Mouse (Mus musculus) ES-CJ7 (cell line): ENCODE measurements at regions not wholly inside any gene's neighbourhood (a gene's known extent, or its start where the extent isn't known, plus 50 kb on each side); places are given as distances from the start of the nearest gene placed in this dataset.

Experiments used
- DNase-seq: peaks from one replicate; pipeline ENCODE4 v3.0.0; 2011; ENCODE audit warnings: low read depth, low spot score

DNA sequence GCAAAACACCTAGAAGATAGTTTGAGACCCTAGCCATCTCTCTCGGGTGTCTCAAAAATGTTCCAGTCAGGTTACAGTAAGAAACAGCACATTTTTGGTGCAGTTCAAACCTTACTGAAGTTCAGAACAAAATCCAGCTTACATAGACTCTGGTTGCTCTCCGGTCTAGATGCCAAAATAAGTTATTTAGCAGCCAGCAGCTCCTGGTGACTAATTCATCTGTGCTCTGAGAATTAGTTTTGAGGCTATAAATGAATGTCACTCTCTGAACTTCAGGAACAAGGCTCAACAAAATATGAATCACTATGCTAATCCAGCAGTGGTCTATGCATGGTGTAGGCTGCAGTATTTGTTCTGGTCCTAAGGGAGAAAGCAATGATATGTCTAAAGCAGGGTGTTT, 238.6 kb downstream of the Rnf152 start:
- DNase-seq: no peak

DNA sequence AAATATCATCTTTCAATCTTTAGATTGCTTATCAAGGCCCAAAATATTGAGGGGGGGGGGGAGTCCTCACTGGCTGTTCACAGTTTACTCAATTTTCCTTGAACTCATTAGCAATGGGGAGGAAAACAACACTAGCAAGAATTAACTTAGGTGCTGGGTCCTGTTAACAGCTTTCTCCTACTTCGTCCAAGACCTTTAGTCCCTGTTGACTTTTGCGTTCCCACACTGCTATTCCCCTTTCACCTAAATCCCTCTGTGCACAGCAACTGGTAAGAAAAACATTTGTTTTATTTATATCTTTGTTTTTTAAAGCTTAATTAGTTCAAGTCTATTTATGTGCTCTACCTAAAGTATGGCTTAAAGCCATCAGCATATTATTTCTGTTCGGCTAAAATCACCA, 240.3 kb downstream of the Rnf152 start:
- no peak for DNase-seq

DNA sequence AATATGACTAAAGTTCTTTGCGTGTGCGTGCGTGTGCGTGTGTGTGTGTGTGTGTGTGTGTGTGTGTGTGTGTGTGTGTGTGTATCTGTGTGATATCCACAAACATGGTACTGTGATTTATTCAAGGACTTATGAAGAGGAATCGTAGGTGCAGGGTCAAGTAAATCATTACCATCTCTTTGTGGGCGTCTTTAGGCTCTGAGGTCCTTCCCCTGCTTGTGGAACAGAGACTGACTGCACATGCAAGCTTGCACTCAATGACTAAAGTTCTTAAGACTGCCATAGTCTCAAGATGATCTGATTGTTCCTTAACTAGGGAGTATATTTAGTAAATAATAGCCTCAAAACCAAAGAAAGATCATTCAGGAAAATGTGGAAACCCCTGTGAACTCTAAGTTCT, 241.1 kb downstream of the Rnf152 start:
- DNase-seq: no peak

DNA sequence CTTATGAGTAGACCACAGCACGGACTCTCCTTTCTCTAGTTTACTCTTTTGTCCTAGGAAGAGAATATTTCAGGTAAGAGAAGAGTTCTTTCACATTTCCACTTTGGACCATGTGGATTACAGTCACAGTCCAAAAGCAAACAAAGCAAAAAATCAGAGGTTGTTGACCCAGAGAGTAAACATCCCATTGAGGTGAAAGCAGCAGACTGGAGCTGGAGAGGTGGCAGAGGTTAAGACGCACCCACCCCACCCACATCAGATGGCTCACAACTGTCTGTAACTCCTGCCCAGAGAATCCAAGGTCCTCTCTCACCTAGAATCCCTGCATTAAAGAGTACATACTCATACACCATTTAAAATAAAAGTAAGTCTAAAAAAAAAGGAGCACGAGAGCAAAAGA, 241.7 kb downstream of the Rnf152 start:
- no peak for DNase-seq

DNA sequence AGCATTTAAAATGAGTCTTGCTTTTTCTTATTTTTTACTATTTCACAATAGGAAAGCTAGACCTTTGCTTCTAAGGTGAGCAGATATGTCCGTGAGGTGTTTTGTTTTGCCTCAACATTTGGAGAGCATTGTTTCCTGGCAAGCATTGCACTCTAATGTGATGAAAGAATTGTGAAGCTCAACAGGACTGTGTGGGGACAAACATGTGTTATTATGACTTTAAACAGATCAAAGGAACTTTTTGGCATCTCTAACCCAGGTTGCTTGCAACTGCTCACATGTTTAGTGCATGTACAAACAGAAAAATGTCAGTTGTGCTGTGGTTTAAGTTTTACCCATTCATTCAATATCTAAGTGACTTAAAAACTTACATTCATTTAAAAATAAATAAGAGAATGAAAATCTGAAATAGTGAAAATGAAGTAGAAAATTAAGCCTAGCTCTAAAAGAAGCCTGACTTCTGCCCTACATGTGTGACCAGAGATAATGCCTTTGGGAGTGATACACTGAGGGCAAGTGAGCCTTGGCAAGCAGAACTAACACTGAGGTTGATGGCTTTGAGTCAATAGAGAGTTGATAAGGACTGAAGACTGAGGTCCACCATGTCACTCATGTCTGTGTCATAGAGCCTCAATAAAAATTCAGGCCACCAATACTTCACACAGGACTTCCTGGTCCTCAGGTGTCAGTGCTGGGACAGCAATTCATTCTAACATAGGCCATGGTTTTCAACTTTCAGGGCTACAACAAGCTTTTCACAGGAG, 243.6 kb downstream of the Rnf152 start:
- DNase-seq: no peak

DNA sequence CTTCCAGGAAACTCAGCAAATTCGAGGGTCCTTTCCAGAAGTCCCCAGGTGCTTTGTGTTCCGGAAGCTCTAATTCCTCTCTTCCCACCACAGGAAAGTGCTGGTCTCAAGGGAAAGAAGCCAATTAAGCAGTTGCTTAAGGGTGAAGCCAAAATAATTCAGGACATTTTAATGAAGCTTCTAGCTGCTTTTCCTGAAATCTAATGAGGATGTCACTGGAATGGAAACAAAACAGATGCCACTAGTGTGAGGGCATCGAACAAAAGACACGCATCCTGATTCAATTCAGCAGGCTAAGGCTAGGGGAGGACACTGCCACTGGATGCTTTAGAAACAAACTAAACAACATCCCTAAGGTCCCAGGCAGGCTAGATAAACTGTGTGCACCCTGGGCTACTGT, 245.3 kb downstream of the Rnf152 start:
- DNase-seq: no peak

DNA sequence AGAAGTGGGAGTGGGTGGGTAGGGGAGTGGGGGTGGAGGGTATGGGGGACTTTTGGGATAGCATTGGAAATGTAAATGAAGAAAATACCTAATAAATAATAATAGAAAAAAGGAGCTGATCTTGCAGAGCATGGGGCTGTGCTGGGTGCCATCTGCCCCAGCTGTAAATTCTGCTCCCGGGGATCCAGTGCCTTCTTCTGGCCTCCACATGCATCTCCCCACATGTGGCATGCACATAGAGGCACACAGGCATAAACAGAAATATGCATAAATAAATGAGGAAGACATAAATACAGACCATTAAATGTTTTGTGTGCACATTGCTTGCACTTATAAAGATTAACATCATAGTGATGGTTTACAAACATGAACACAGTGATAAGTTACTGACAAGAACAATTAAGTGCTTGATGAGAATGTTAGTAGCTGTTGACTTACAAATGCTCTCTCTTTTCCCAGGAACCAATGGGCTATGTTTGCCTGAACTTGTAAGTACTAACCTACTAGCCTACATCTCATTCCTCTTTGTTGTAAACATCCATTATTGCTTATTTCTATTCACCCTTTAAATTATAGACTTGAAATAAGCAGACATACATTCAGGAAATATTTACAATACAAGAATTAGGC, 245.8 kb downstream of the Rnf152 start:
- DNase-seq: no peak

DNA sequence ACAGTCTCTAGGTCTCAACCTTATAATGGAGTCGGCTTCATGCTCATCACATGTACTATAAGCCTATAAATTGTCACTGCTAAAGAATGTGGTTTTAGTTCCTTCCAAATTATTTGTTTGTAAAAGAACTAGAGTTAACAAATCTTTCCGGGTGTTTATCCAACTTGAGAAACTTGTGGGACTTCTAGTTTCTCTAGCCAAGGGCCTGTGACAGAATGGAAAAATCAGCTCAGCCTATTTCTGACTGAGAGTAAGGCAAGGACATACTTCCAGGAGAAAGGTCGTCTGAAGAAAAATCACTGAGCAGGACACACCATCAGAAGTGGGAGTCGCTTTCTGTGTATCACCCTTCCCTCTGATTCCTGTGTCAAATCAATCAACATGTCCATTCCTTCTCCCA, 248.7 kb downstream of the Rnf152 start:
- no peak for DNase-seq

DNA sequence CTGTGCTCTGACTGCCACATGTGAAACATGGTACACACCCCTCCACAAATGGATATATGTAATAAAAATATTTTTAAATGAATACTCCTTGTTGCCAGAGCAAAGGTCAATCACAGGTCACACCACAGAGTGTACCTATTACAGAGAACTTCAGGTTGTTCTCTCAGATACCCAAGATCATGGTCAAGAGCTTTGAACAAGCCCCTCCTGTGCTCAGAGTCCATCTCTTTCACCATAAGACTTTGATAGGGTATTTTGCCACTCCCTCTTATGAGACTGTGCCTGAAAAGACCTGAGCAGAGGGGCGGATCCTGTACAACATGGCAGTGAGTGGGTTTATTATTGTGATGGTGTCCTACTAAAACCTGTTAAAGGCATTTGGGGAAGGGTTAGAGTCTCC, 249.3 kb downstream of the Rnf152 start:
- no peak for DNase-seq

DNA sequence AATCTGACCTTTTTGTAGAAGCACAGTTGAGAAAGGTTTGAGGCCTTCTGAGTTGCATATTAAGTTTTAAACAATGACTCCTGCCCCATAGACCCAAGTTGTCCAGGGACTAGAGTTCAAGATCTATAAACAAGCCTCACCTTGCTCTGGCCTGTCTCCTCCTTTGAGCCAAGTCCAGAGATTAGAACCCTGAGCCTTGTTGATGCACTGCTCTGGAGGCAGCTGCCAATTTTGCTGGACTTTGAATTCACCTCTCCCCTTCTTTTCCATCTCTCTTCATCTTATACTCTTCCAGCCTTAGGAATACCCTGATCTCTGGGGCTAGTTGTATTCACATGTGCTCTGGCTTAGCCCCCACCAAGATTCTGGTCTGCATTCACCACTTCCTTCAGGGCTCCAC, 251.3 kb downstream of the Rnf152 start:
- DNase-seq: no peak

DNA sequence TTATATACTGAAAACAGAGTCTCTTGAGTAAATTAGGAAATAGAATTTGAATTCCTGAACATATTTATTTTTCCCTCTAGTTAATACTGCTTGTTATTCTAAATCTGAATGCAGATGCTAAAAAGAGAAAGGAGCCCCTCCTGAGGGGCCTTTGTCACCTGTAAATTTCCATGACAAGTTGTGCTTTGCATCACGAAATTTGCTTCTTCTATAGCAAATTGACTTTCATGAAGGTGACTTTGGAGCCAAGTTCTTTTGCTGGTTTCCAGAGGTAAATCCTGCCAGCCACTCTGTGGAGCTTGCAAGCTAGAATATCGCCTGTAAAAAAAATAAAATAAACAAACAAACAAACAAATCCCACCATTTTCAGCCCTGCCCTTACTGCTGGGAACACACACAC, 261.4 kb downstream of the Rnf152 start:
- DNase-seq: peak; percentile 64

DNA sequence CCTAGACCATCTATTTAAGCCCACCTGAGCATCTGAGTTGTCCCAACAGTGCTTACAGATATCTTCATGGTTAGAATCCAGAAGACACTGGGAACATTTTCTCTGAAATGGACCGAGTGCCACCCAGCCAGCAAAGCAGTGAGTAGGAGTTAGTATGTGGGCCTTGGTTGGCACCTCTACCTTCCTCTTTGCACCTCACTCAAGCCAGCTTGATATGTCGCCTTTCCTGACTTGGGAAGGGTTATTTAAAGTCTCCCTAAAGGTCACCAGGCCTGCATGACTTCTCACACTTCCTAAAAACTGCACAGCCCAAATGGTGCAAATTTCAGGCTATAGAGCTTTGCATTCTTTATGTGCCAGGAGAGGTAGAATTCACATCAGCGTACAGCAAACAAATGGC, 262.0 kb downstream of the Rnf152 start:
- peak; percentile 21 for DNase-seq

DNA sequence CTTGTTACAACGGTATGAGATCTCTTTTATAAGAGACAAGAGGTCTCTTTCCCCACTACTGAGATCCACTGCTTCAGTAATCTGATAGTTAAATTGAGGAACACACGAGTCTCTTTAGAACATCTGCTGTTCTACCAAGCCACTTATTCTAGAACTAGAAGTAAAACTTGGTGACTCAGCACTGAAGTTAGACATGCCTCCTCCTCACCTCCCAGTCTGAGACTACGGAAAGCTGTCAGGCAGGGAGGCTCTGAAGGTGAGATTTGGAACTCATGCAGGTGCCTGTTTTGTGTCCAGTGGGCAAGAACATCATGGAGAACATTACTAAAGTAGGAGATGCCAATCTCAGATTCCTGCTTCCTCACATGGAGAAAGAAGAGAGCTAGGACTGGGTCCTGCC, 262.6 kb downstream of the Rnf152 start:
- DNase-seq: no peak

DNA sequence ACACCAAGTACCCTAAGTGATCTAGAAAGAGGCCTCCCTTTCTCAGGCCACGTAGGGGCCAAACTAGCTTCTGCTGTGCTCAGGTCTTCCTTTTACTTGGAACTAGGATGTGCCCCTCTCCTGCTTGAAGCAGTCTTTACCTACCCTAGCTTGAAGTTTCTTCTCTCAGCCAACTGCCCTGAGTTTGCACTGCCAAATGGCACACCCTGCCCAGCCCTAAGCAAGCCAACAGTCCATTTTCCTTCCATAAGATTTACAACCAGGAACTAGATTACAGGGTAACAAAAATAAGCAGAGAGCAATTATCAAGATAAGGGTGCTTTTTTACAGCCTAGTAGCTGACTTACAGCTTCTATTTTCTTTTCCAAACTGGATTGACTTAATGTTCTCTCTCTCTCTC, 263.5 kb downstream of the Rnf152 start:
- no peak for DNase-seq

DNA sequence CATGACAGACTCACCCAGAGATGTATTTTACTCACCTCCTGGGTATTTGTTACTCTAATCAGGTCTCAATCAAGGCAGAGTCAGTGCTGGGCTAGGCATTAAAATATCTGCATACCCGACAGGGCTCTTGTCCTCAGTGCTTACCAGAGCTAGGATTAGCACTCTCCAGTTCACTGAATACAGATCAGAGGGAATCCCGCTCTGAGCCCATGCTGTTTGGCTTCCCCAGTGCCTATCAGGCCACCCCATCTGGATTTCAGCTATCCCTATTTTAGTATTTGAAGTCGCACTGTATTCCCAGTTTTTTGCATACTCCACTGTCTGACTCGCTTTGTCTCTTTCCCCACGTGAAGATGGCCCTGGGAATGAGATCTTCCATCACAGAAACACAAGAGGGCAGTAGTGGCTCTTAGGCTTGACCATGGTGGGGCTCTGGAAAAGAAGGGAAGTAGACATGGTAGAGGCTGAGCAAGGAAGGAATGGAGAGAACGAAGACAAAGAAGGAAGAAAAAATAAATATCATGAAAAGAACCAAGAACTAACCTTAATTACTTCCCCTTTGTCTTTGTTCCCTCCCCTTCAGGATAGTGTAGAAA, 264.1 kb downstream of the Rnf152 start:
- DNase-seq: peak; percentile 77

DNA sequence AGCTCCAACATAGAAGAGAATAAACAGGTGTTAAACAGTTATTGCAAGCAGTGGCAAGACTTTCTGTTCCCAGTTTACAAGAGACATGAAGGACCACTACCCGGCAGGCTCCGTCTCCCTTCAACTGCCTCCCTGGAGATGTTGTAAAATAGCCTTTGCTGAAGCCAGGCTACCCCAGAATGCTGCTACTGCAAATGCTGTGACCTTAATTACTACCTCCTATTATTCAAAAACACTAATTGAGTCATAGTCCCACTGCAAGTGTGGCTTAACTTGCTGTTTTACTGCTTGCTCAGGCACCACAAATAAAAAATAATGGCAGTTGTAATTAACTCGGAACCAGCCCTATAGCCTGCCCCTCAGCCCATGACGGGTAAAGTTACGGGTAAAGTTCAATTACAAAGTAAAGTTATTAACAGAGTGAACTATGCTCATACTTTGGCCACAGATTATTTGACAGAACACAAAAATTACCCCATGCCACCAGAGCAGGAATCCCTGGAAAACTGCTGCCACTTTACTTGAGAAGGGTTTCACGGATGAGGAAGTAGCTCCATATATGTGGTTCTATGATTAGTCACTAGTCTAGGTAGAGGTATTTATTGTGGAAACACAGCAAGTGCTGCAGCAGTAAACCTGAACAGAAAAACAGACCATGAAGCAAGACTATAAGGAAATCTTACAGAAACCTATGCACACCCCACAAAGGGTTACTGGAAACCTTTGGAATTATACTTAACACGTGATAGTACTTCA, 267.6 kb downstream of the Rnf152 start:
- no peak for DNase-seq

DNA sequence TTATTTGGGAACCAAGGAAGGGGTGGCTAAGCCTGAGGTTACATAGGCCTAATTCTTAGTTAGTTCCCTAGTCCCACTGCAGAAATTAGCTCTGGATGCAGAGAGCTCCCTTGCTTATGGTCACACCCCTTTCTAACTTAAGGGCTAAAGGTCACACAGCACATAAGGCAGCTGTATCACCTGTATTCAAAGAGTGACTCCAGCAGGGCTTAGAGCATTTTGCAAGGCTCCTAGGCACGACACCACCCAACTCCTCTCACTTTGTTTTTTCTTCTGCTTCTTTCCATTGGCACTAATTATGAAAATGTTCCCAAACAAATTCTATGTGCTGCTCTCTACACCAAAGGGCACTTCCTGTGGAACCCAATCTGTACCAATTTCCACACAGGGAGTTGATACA, 268.9 kb downstream of the Rnf152 start:
- DNase-seq: no peak

DNA sequence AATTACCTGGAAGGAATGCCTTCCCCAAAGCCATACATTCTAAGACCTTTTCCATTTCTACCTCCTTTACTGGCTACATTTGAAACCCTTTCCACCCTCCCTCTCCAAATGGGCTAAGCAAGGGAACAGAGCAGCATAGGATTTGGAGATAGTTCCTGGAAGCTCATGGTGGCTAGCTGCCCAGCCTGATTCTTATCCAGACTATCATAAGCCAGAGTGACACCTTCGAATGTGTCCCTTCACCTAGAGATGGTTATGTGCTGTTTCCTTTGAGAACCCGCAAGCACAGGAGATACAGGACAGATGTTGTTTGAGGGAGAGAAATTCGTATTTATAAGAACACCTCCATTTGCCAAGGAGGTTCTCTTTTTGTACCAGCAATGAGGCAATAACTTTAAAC, 272.0 kb downstream of the Rnf152 start:
- DNase-seq: no peak

DNA sequence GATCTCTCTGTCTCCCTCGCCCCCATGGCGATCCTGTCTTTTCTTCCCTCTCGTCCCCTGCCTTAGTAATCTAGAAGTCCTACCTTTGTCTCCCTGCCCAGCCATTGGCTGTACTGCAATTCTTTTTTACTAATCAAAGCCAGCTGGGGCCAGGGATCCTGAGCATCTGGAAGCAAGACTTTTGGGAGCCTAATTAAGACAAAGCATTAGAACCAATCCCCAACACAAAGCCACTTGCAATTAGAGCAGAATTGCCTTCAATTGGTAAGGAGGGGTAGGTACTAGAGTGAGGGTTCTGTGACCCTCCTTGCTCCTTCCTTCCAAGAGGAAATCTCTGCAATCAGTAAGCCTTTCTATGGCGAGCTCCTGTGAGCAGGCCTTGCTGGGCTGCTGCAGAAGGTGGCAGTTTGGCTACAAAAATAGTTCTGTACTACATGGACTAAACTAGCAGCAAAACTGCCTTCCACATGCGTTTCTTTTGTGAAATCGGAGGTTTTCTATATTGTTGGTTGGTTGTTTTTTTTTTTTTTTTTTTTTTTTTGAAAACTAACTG, 272.9 kb downstream of the Rnf152 start:
- no peak for DNase-seq

DNA sequence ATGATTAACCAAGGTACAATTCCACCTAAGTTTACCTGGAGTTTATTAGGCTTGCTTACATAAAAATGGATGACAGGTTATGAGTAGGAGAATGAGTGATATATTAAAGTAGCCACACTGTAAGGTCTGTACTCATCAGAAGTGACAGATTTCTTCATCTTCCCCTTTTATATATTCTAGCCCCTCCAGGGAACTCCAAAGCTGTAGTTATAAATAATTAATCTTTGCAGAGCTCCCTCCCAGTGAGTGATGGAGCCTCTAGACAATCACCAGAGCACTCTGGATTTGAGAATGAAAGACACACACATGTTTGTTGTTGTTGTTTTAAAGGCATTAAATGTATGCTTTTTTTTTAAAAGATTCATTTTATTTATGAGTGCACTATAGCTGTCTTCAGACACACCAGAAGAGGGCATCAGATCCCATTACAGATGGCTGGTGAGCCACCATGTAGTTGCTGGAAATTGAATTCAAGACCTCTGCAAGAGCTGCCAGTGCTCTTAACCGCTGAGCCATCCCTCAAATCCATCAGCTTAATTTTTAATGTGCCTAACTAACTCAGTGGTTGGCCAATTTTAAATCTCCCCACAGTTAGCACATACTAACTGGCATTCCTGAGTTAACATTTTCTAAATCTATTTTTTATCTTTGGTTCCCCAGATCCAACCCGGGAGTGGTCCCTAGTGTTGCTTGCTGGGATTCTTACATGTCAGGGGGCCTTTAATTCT, 273.5 kb downstream of the Rnf152 start:
- DNase-seq: no peak

DNA sequence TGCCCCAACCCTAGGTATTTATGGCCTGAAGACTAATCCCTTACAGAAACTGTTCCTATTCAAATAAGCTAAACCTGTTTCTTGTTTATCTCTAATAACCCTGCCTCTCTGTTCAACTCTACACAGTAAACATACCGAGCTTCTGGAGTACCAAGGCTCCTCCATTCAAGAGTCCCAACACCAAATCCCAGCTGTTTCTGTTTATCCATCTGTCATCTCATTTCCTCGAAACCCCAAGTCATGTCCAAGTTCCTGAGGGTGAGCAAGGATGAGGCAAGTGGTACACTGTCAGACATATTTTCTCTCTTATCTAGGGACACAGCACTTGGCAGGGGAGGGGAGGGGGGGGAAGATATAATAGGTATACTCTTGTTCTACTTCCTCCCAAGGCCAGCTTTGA, 274.6 kb downstream of the Rnf152 start:
- DNase-seq: no peak

DNA sequence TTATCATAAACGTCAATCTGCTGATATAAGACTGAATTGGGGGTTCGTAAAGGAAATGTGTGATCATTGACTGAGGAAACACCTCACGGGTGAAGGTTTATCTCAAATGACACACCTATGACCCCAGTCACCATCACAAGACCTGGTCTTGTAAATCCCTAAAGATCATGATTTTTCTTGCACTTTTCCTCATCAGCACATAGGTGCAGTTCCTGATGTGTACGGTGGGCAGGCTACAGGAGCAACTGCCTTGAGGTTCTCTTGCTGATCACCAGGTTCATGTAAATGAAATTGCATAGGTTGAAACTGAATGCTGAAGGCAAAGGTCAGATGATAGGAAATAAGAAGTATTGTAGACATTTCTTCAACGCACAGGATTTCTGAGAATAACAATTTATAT, 277.1 kb downstream of the Rnf152 start:
- no peak for DNase-seq
